Mouse (Mus musculus): ENCODE measurements around the gene Cables2.
A peak's percentile ranks its signal among the peaks of the same experiment; 100 is the strongest.

Gene Cables2

GRCm38 (mm10) chr2:180256296-180257000 lies 16.8 kb downstream of the Cables2 start:
- no peak for DNase-seq (ENCODE audit: low read depth, low spot score)

GRCm38 (mm10) chr2:180255701-180256100 lies 17.6 kb downstream of the Cables2 start:
- DNase-seq (ENCODE audit: low read depth, low spot score): no peak

- DNase-seq (ENCODE audit: low read depth, low spot score): no peak
These were observed 18.7 kb downstream of the Cables2 start for GRCm38 (mm10) chr2:180254436-180255209.

- DNase-seq (ENCODE audit: low read depth, low spot score): no peak
These were observed 21.5 kb downstream of the Cables2 start for GRCm38 (mm10) chr2:180251838-180252237.

GRCm38 (mm10) chr2:180250930-180251611 lies 22.2 kb downstream of the Cables2 start:
- DNase-seq (ENCODE audit: low read depth, low spot score): peak; percentile 90

- DNase-seq (ENCODE audit: low read depth, low spot score): no peak
These were observed 24.2 kb downstream of the Cables2 start for GRCm38 (mm10) chr2:180248947-180249660.

- no peak for DNase-seq (ENCODE audit: low read depth, low spot score)
These were observed 25.4 kb downstream of the Cables2 start for GRCm38 (mm10) chr2:180247916-180248315.

GRCm38 (mm10) chr2:180243108-180243507 lies 30.2 kb downstream of the Cables2 start:
- no peak for DNase-seq (ENCODE audit: low read depth, low spot score)

- DNase-seq (ENCODE audit: low read depth, low spot score): no peak
These were observed 34.7 kb downstream of the Cables2 start for GRCm38 (mm10) chr2:180238591-180238990.

- DNase-seq (ENCODE audit: low read depth, low spot score): no peak
These were observed 35.5 kb downstream of the Cables2 start for GRCm38 (mm10) chr2:180237601-180238345.

GRCm38 (mm10) chr2:180236930-180237329 lies 36.4 kb downstream of the Cables2 start:
- DNase-seq (ENCODE audit: low read depth, low spot score): no peak

GRCm38 (mm10) chr2:180236500-180236899 lies 36.8 kb downstream of the Cables2 start:
- DNase-seq (ENCODE audit: low read depth, low spot score): no peak

- DNase-seq (ENCODE audit: low read depth, low spot score): no peak
These were observed 37.5 kb downstream of the Cables2 start for GRCm38 (mm10) chr2:180235788-180236187.

GRCm38 (mm10) chr2:180234980-180235379 lies 38.3 kb downstream of the Cables2 start:
- DNase-seq (ENCODE audit: low read depth, low spot score): no peak

GRCm38 (mm10) chr2:180234353-180234752 lies 38.9 kb downstream of the Cables2 start:
- DNase-seq (ENCODE audit: low read depth, low spot score): no peak

- no peak for DNase-seq (ENCODE audit: low read depth, low spot score)
These were observed 40.0 kb downstream of the Cables2 start for GRCm38 (mm10) chr2:180233101-180233904.

- no peak for DNase-seq (ENCODE audit: low read depth, low spot score)
These were observed 42.8 kb downstream of the Cables2 start for GRCm38 (mm10) chr2:180230482-180230881.

- DNase-seq (ENCODE audit: low read depth, low spot score): no peak
These were observed 44.2 kb downstream of the Cables2 start for GRCm38 (mm10) chr2:180229129-180229528.

GRCm38 (mm10) chr2:180228592-180228991 lies 44.7 kb downstream of the Cables2 start:
- DNase-seq (ENCODE audit: low read depth, low spot score): no peak

- no peak for DNase-seq (ENCODE audit: low read depth, low spot score)
These were observed 45.2 kb downstream of the Cables2 start for GRCm38 (mm10) chr2:180228060-180228458.
